Mouse (Mus musculus) heart, postnatal 0 days (tissue): ENCODE measurements around the gene Tecta. TPM values are rescaled to one million over a fixed set of nuclear protein-coding genes. Genes with fewer than 3 reads are reported as not detected.
A peak's percentile ranks its signal among the peaks of the same experiment; 100 is the strongest.

Experiments used
- ATAC-seq: fragments of 200-750 bp; cut with Nextera tagmentation; 2 replicates; pipeline ENCODE4 v1.8.0; 2017; ENCODE audit warnings: low read depth, moderate number of reproducible peaks, moderate library complexity; ENCODE audit not compliant: insufficient read depth
- DNase-seq: peaks from one replicate; pipeline ENCODE4 v3.0.0-alpha.2; 2016; ENCODE audit warnings: low spot score
- H3K27ac ChIP-seq: fragments of 300-500 bp; sonication (generic); 2 replicates; pipeline ENCODE4 v1.5.1; 2014; ENCODE audit warnings: low read depth, mild to moderate bottlenecking
- H3K27me3 ChIP-seq: fragments of 300-500 bp; sonication (generic); 2 replicates; pipeline ENCODE4 v1.6.1; 2014; ENCODE audit warnings: low read length, mixed read lengths; ENCODE audit not compliant: control insufficient read depth, insufficient read depth
- H3K36me3 ChIP-seq: fragments of 300-500 bp; sonication (generic); replicated peaks from 2 replicates; pipeline ENCODE4 v1.6.1; 2014; ENCODE audit warnings: low read length, mixed read lengths; ENCODE audit not compliant: control insufficient read depth, insufficient read depth
- H3K4me1 ChIP-seq: fragments of 300-500 bp; sonication (generic); 2 replicates; pipeline ENCODE4 v1.6.1; 2014; ENCODE audit warnings: antibody characterized with exemption; ENCODE audit not compliant: control insufficient read depth, insufficient read depth
- H3K4me2 ChIP-seq: fragments of 300-500 bp; sonication (generic); 2 replicates; pipeline ENCODE4 v1.6.1; 2014; ENCODE audit warnings: low read depth, mild to moderate bottlenecking, low read length, moderate library complexity
- H3K4me3 ChIP-seq: fragments of 300-500 bp; sonication (generic); 2 replicates; pipeline ENCODE4 v1.5.1; 2014; ENCODE audit warnings: low read depth, low read length
- H3K9ac ChIP-seq: fragments of 300-500 bp; sonication (generic); replicated peaks from 2 replicates; pipeline ENCODE4 v1.6.1; 2014; ENCODE audit warnings: low read depth, low read length, mixed read lengths
- H3K9me3 ChIP-seq: fragments of 300-500 bp; sonication (generic); replicated peaks from 2 replicates; pipeline ENCODE4 v1.6.1; 2016; ENCODE audit warnings: low read length; ENCODE audit not compliant: control insufficient read depth
- CTCF ChIP-seq: IDR thresholded peaks from 2 replicates; pipeline ENCODE4 v1.5.1; 2016; ENCODE audit warnings: antibody characterized with exemption, control low read depth, low read depth
- EP300 ChIP-seq: IDR thresholded peaks from 2 replicates; pipeline ENCODE4 v1.6.1; 2016; ENCODE audit warnings: antibody characterized with exemption, low read depth
- WGBS: fragments of 180-500 bp; shearing (Covaris S2); extraction: QIAGEN DNeasy Blood & Tissue Kit; methylation state at CpG from one replicate; pipeline ENCODE4 v1.1.7; 2014; 5-methylcytosine and 5-hydroxymethylcytosine counted together
- polyA plus RNA-seq: library from polyadenylated mRNA; unstranded; fragments of >200 nt; fragmentation: Nextera tagmentation; extraction: Ambion mirVana; gene quantifications from 2 replicates; pipeline ENCODE4 v1.2.1, GENCODE M21; 2015
- total RNA-seq: library from RNA; depleted of rRNA; stranded (reverse); fragments of >200 nt; gene quantifications from 2 replicates; pipeline ENCODE4 v1.2.3, GENCODE M21; 2014; ENCODE audit warnings: low replicate concordance

The Tecta gene
- total and polyA plus RNA-seq, 2 experiments from 2014 or later, result 0.04 to 0.19 TPM

DNA sequence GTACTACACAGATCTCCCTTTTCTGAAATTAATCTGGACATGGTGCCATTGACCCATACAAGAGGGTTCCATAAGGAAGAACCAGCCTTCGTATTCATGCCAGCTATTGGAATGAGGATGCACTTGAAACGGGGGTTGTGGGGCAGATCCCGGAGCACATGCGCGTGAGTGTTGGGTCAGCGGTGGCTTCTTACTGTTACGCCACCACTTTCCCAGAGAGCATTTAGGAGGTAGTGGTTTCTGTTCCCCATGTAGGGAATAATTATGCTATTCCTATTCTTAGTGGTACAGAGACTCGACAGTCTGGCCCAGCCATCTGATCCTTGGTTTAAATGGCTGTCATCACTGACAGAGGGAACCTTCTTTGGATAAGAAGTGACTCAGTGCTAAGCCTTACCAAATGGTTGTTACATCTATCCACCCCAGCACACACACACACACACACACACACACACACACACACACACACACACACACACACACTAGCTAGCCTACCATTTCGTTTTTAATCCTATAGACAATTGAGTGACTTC, 81.2 kb downstream of the Tecta start:
- H3K27me3 ChIP-seq, result no peaks in the 10 kb centered on the region
- ATAC-seq (no peak), DNase-seq (no peak)
- no peaks in the 10 kb centered on the region for H3K36me3 ChIP-seq
- no peak overlapping the region for H3K4me2 ChIP-seq
- H3K27ac ChIP-seq, result no peak overlapping the region
- 80% methylated on average over 9 of the region's 9 CpGs for WGBS
- H3K4me3 ChIP-seq, result no peak overlapping the region
- H3K4me1 ChIP-seq, result no peaks in the 10 kb centered on the region
- H3K9me3 ChIP-seq, result peaks cover 4% of the 10 kb centered on the region; the same call in 1 of the 2 replicates
- TF ChIP-seq CTCF (no peak), EP300 (no peak)
- no peak overlapping the region for H3K9ac ChIP-seq

DNA sequence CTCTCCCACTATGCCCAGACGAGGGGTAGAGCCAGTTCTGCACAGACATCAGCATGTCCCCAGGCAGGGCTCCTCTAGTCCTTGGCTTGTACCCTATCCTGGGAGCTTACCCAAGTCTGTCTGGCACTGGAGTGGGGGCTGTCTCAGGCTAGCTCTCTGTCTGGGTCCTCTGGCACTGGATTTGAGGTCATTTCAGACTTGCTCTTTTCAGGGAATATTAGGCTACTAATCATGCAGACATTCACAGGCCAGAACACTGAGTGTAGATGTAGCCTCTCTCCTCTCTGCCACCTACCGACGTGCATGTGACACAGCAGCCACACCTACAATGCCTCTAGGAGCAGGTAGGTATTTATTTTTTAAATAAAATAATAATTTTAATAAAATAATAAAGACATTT, 82.4 kb downstream of the Tecta start:
- Histone ChIP-seq H3K4me1 (no peaks in the 10 kb centered on the region), H3K9ac (no peak overlapping the region), H3K9me3 (peaks cover 4% of the 10 kb centered on the region; the same call in 1 of the 2 replicates), H3K27me3 (no peaks in the 10 kb centered on the region), H3K36me3 (no peaks in the 10 kb centered on the region), H3K4me3 (no peak overlapping the region), H3K27ac (no peak overlapping the region), H3K4me2 (no peak overlapping the region)
- TF ChIP-seq CTCF, result no peak
- TF ChIP-seq EP300, result no peak
- WGBS, result 56% methylated on average over 3 of the region's 3 CpGs
- ATAC-seq (no peak), DNase-seq (no peak)

DNA sequence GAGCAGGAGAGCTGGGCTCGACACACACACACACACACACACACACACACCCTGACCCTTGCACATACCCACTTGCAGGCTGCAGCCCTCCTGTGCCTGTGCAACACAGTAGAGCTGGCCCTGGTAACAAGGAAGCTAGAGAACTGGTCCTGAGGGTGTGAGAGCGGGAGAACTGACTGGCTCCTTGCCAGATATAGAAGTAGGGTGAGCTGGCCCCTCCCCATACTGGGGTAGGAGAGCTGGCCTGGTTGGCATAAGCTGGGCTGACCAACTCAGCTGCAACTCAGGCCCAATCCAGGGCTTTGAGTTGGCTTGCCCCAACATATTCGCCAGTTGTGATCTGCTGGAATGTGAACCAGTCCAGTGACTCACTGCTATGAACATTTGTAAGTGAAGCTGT, 83.9 kb downstream of the Tecta start:
- Histone ChIP-seq H3K27ac (no peak overlapping the region), H3K4me2 (no peak overlapping the region), H3K9ac (no peak overlapping the region), H3K4me1 (no peaks in the 10 kb centered on the region), H3K27me3 (no peaks in the 10 kb centered on the region), H3K9me3 (peaks cover 3% of the 10 kb centered on the region; the same call in 1 of the 2 replicates), H3K36me3 (no peaks in the 10 kb centered on the region), H3K4me3 (no peak overlapping the region)
- DNase-seq (no peak), ATAC-seq (no peak)
- WGBS, result 63% methylated on average over 3 of the region's 3 CpGs
- TF ChIP-seq EP300, result no peak
- TF ChIP-seq CTCF, result no peak

DNA sequence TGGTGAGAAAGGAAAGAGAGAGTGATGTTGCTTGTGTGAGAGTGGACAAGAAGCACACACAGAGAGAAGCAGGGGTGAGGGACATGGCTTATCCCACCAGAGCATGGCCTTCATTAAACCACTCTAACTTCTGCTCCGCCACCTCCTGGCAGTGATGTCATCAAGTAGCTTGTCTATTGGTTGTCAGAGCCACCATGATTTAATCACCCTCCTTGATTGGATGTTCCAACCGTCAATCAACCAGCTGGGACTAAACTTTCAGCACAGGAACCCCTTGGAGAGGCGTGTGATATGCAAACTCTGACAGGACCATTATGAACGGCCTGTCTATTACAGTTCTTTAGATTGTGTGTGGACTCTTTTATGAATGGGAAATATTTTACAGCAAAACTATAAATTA, 84.8 kb downstream of the Tecta start:
- no peak for TF ChIP-seq EP300
- Histone ChIP-seq H3K27me3 (no peaks in the 10 kb centered on the region), H3K4me1 (no peaks in the 10 kb centered on the region), H3K27ac (no peak overlapping the region), H3K9me3 (no peaks in the 10 kb centered on the region), H3K9ac (no peak overlapping the region), H3K4me2 (no peak overlapping the region), H3K4me3 (no peak overlapping the region), H3K36me3 (no peaks in the 10 kb centered on the region)
- WGBS, result 56% methylated on average over 4 of the region's 4 CpGs
- DNase-seq (no peak), ATAC-seq (no peak)

DNA sequence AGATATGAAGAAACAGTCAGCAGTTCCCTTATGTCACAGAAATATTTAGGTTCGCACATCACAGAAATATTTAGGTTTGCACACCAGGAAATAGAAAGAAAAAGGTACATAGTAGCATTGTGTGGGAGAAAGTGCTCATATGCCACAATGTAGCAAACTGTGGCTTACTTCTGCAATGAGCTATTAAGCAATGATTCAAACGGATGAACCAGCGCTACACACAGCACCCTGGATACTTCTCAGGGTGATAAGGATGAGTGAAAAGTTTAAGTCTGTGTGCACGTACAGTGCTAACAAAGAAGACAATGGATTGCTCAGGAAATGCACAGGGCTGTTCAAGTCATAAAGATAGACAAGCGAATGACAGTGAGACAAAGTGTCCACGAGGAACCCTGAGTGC, 85.3 kb downstream of the Tecta start:
- Histone ChIP-seq H3K4me2 (no peak overlapping the region), H3K4me1 (no peaks in the 10 kb centered on the region), H3K27me3 (no peaks in the 10 kb centered on the region), H3K9ac (no peak overlapping the region), H3K4me3 (no peak overlapping the region), H3K36me3 (no peaks in the 10 kb centered on the region), H3K27ac (no peak overlapping the region), H3K9me3 (no peaks in the 10 kb centered on the region)
- ATAC-seq, result no peak
- 54% methylated on average over 6 of the region's 6 CpGs for WGBS
- DNase-seq, result no peak
- no peak for TF ChIP-seq EP300
- TF ChIP-seq CTCF, result no peak

DNA sequence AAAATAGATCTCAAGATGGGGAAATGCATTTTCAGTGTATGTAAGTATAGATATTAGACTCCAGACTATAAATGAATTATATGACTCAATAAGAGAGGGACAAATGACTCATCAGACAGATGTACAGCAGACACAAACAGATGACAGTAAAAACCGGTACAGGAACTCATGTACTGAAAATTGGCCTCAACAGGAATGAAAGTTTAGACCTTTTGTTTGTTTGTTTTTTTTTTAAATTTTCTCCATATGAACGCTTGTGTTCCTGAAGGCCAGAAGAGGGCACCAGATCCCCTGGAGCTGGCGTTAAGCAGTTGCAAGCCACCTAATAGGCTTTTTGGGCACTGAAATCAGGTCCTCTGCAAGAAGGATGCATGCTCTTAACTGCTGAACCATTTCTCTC, 85.9 kb downstream of the Tecta start:
- Histone ChIP-seq H3K4me2 (no peak overlapping the region), H3K4me3 (no peak overlapping the region), H3K27ac (no peak overlapping the region), H3K9me3 (no peaks in the 10 kb centered on the region), H3K27me3 (no peaks in the 10 kb centered on the region), H3K9ac (no peak overlapping the region), H3K36me3 (no peaks in the 10 kb centered on the region), H3K4me1 (no peaks in the 10 kb centered on the region)
- TF ChIP-seq CTCF (peak; percentile 40), EP300 (no peak)
- WGBS, result 14% methylated on average over 3 of the region's 3 CpGs
- ATAC-seq (no peak), DNase-seq (no peak)
